Mouse (Mus musculus) kidney, embryonic 14.5 days (tissue): ENCODE measurements around the gene Spast. TPM values are rescaled to one million over a fixed set of nuclear protein-coding genes. Genes with fewer than 3 reads are reported as not detected.

Experiments
- ATAC-seq: fragments of 200-750 bp; cut with Nextera tagmentation; 2 replicates; pipeline ENCODE4 v1.8.0; 2017; ENCODE audit warnings: moderate number of reproducible peaks, mild to moderate bottlenecking, moderate TSS enrichment, moderate library complexity; ENCODE audit not compliant: low FRiP score, low TSS enrichment
- H3K27ac ChIP-seq: fragments of 300-500 bp; sonication (generic); 2 replicates; pipeline ENCODE4 v1.5.1; 2014; ENCODE audit warnings: low read depth, mild to moderate bottlenecking, low read length, moderate library complexity, mixed read lengths
- H3K27me3 ChIP-seq: fragments of 300-500 bp; sonication (generic); 2 replicates; pipeline ENCODE4 v1.6.1; 2014; ENCODE audit warnings: mild to moderate bottlenecking, low read length; ENCODE audit not compliant: control insufficient read depth, insufficient read depth
- H3K36me3 ChIP-seq: fragments of 300-500 bp; sonication (generic); 2 replicates; pipeline ENCODE4 v1.6.1; 2014; ENCODE audit warnings: low read length, mixed read lengths; ENCODE audit not compliant: control insufficient read depth, insufficient read depth
- H3K4me1 ChIP-seq: fragments of 300-500 bp; sonication (generic); 2 replicates; pipeline ENCODE4 v1.6.1; 2014; ENCODE audit warnings: low read length, mixed read lengths; ENCODE audit not compliant: control insufficient read depth, insufficient read depth
- H3K4me2 ChIP-seq: fragments of 300-500 bp; sonication (generic); replicated peaks from 2 replicates; pipeline ENCODE4 v1.6.1; 2014; ENCODE audit warnings: low read depth, mild to moderate bottlenecking, low read length
- H3K4me3 ChIP-seq: fragments of 300-500 bp; sonication (generic); 2 replicates; pipeline ENCODE4 v1.5.1; 2014; ENCODE audit warnings: mild to moderate bottlenecking, low read length
- H3K9ac ChIP-seq: fragments of 300-500 bp; sonication (generic); 2 replicates; pipeline ENCODE4 v1.6.1; 2014; ENCODE audit warnings: low read depth, mild to moderate bottlenecking, low read length, moderate library complexity
- H3K9me3 ChIP-seq: fragments of 300-500 bp; sonication (generic); 2 replicates; pipeline ENCODE4 v1.6.1; 2016; ENCODE audit warnings: low read length; ENCODE audit not compliant: control insufficient read depth
- WGBS: fragments of 180-500 bp; shearing (Covaris S2); extraction: QIAGEN DNeasy Blood & Tissue Kit; methylation state at CpG from one replicate; pipeline ENCODE4 v1.1.7; 2014; 5-methylcytosine and 5-hydroxymethylcytosine counted together
- polyA plus RNA-seq: library from polyadenylated mRNA; unstranded; fragments of >200 nt; fragmentation: Nextera tagmentation; extraction: Ambion mirVana; gene quantifications from 2 replicates; pipeline ENCODE4 v1.2.1, GENCODE M21; 2014

Spast gene
- polyA plus RNA-seq, 1 experiment from 2014 or later: 22.8 TPM

DNA sequence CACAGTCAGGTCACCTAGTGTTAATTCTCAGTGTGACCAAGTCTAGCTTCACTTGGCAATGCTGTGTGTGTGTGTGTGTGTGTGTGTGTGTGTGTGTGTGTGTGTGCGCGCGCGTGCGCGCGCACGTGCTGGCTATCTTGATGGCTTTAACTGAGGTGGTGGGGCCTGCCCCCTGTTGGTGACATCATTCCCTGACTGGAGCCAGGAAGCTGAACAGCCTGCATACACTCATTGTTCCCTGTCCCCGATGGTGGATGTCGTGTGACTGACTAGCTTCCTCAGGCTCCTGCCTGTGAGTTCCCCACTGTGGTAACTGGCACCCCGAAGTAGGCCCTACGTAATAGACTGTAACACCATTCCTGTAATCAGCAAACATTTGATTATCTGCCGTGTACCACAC is 92.7 kb downstream of the Spast start:
- WGBS: 83% methylated on average over 13 of the region's 13 CpGs
- Histone ChIP-seq H3K36me3 (peaks cover 7% of the 10 kb centered on the region; the same call in 1 of the 2 replicates), H3K4me3 (no peak overlapping the region), H3K9me3 (no peaks in the 10 kb centered on the region), H3K9ac (no peak overlapping the region), H3K27ac (no peak overlapping the region), H3K4me1 (no peaks in the 10 kb centered on the region), H3K27me3 (no peaks in the 10 kb centered on the region), H3K4me2 (no peak overlapping the region)
- no peak for ATAC-seq

DNA sequence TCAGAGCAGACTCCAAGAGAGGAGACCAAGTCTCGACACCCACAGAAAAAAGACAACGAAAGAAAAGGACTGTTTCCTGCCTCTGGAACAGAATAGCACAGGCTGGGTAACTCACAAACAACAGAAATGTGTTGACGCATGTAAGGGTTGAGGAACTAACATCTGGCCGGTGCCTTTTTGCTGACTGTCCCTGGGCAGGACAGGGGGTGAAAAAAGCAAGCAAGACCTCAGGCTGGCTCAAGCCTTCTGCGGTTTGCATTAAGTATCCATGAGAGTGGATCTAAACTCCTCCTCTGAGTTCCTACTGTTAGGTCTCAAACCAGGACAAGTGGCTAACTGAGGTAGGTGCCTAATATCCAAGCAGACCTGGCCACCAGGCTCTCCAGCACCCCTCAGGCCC is 93.8 kb downstream of the Spast start:
- WGBS: 87% methylated on average over 5 of the region's 5 CpGs
- ATAC-seq: no peak

DNA sequence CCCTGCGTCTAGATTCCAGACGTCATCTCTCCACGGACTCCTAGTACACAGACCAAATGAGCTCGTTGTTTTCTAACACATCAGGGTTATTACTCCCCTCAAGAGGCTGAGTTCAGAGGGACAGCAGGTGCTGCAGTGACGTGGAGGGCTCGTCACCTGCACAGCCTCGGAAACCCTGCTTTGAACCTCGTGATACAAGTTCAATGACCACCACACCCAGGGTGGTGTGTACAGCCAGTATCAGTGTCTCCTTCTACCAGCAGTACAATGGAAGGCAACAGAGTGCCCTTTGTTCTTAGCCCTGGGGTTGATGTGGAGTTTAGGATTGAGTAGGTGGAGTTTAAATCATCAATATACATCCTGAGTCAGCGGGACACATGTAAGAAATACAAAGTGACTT is 99.0 kb downstream of the Spast start:
- no peaks in the 10 kb centered on the region for H3K27me3 ChIP-seq
- ATAC-seq: no peak
- H3K4me1 ChIP-seq: no peaks in the 10 kb centered on the region
- no peak overlapping the region for H3K27ac ChIP-seq
- no peak overlapping the region for H3K9ac ChIP-seq
- no peaks in the 10 kb centered on the region for H3K36me3 ChIP-seq
- H3K4me3 ChIP-seq: no peak overlapping the region
- WGBS: 80% methylated on average over 9 of the region's 9 CpGs
- H3K4me2 ChIP-seq: no peak overlapping the region
- no peaks in the 10 kb centered on the region for H3K9me3 ChIP-seq

More for the DNA sequence above, 93.8 kb downstream of the Spast start:
- Histone ChIP-seq H3K9me3 (no peaks in the 10 kb centered on the region), H3K4me2 (no peak overlapping the region), H3K4me1 (no peaks in the 10 kb centered on the region), H3K4me3 (no peak overlapping the region), H3K27me3 (no peaks in the 10 kb centered on the region), H3K9ac (no peak overlapping the region), H3K27ac (no peak overlapping the region), H3K36me3 (no peaks in the 10 kb centered on the region)

DNA sequence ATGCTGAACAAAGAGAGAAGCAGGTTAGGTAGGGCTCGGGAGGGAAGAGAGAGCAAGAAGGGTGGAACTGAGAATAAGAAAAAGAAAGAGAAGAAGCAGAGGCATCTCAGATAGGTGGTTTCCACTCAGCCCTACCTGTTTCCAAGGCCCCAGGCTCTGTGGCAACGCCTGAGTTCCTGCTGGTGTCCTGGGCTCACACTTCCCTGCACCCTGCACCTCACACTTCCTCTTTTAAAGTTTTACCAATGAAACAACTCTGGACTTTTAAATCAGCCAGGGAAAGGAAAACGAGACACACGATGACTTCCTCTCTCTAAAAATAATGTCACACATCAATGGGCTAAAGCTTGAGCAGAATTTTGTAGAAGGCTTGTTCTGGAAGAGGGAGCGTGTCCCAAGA is 101.7 kb downstream of the Spast start:
- no peak for ATAC-seq
- Histone ChIP-seq H3K36me3 (no peaks in the 10 kb centered on the region), H3K27me3 (no peaks in the 10 kb centered on the region), H3K9me3 (no peaks in the 10 kb centered on the region), H3K4me3 (no peak overlapping the region), H3K9ac (no peak overlapping the region), H3K4me2 (no peak overlapping the region), H3K4me1 (no peaks in the 10 kb centered on the region), H3K27ac (no peak overlapping the region)
- WGBS: 70% methylated on average over 5 of the region's 5 CpGs

Other genes starting within 250 kb of the Spast start
- 94.1 and 94.7 TPM in 2 replicates for gene Memo1, start 43.5 kb upstream of the Spast start, polyA plus RNA-seq
- 264 and 339 TPM in 2 replicates for gene Dpy30, start 15.0 kb upstream of the Spast start, polyA plus RNA-seq
- gene Slc30a6, start 56.6 kb downstream of the Spast start, polyA plus RNA-seq: 46.2 and 47.4 TPM in 2 replicates
- gene Nlrc4, start 120.2 kb downstream of the Spast start, polyA plus RNA-seq: 0.41 and 0.43 TPM in 2 replicates
- gene Yipf4, start 150.5 kb downstream of the Spast start, polyA plus RNA-seq: 59.8 and 72.9 TPM in 2 replicates
- 110 and 120 TPM in 2 replicates for gene Birc6, start 189.3 kb downstream of the Spast start, polyA plus RNA-seq